Mouse (Mus musculus): ENCODE results near the gene Acads. TPM values are rescaled to one million over a fixed set of nuclear protein-coding genes. Genes with fewer than 3 reads are reported as not detected.

Gene Acads
- polyA plus RNA-seq, 1 experiment: 82.1 TPM

GRCm38 (mm10) chr5:115102231-115102630 lies 16.9 kb downstream of the Acads start:
- TF ChIP-seq REST (IDR thresholded peaks at IDR 0.05; ENCODE audit: insufficient read depth, insufficient read length) (no peak), TCF12 (IDR thresholded peaks at IDR 0.05; ENCODE audit: insufficient read depth, poor library complexity, severe bottlenecking) (no peak), POLR2AphosphoS2 (IDR thresholded peaks at IDR 0.05; ENCODE audit: insufficient read length, low read depth) (no peak), POLR2A (IDR thresholded peaks at IDR 0.05; ENCODE audit: insufficient read length, low read depth) (no peak), MYOG (IDR thresholded peaks at IDR 0.05; ENCODE audit: control insufficient read depth in 1 of 3, insufficient read depth in 1 of 3, insufficient read length in 2 of 3, low read depth in 2 of 3) (no peak), SRF (IDR thresholded peaks at IDR 0.05; ENCODE audit: control insufficient read depth, insufficient read length, low read depth) (no peak), MYOD1 (IDR thresholded peaks at IDR 0.05; ENCODE audit: control insufficient read depth in 1 of 3, insufficient read length in 2 of 3, low read depth in 2 of 3) (no peak), E2F4 (IDR thresholded peaks at IDR 0.05; ENCODE audit: insufficient read depth) (no peak), USF1 (IDR thresholded peaks at IDR 0.05; ENCODE audit: low read depth) (no peak), MAX (IDR thresholded peaks at IDR 0.05; ENCODE audit: low read depth) (no peak), CEBPB (IDR thresholded peaks at IDR 0.05; ENCODE audit: insufficient read depth, poor library complexity, severe bottlenecking) (no peak)
- H3K36me3 ChIP-seq (ENCODE audit: control insufficient read depth, insufficient read depth): no peaks in the 10 kb centered on the region

GRCm38 (mm10) chr5:115100473-115100872 lies 18.7 kb downstream of the Acads start:
- no peaks in the 10 kb centered on the region for H3K27me3 ChIP-seq (ENCODE audit: control insufficient read depth, insufficient read depth, insufficient read length)
- peak in 2 of 3 experiments; percentile 34 to 56 for TF ChIP-seq MYOG (IDR thresholded peaks at IDR 0.05; ENCODE audit: control insufficient read depth in 1 of 3, insufficient read depth in 1 of 3, insufficient read length in 2 of 3, low read depth in 2 of 3)
- TF ChIP-seq MAX (IDR thresholded peaks at IDR 0.05; ENCODE audit: low read depth): no peak
- TF ChIP-seq CEBPB (IDR thresholded peaks at IDR 0.05; ENCODE audit: insufficient read depth, poor library complexity, severe bottlenecking): no peak
- peak; percentile 48 to 92 (median 61) for TF ChIP-seq MYOD1 (IDR thresholded peaks at IDR 0.05; ENCODE audit: control insufficient read depth in 1 of 3, insufficient read length in 2 of 3, low read depth in 2 of 3)
- no peak for TF ChIP-seq TCF3 (IDR thresholded peaks at IDR 0.05; ENCODE audit: insufficient read length, low read depth)
- no peak for TF ChIP-seq USF1 (IDR thresholded peaks at IDR 0.05; ENCODE audit: low read depth)
- TF ChIP-seq POLR2A (IDR thresholded peaks at IDR 0.05; ENCODE audit: insufficient read length, low read depth): no peak
- TF ChIP-seq TCF12 (IDR thresholded peaks at IDR 0.05; ENCODE audit: insufficient read depth, poor library complexity, severe bottlenecking): peak; percentile 34
- TF ChIP-seq SRF (IDR thresholded peaks at IDR 0.05; ENCODE audit: control insufficient read depth, insufficient read length, low read depth): no peak
- TF ChIP-seq REST (IDR thresholded peaks at IDR 0.05; ENCODE audit: insufficient read depth, insufficient read length): no peak
- no peak for TF ChIP-seq E2F4 (IDR thresholded peaks at IDR 0.05; ENCODE audit: insufficient read depth)
- peak; percentile 63 for TF ChIP-seq POLR2AphosphoS2 (IDR thresholded peaks at IDR 0.05; ENCODE audit: insufficient read length, low read depth)
- H3K36me3 ChIP-seq (ENCODE audit: control insufficient read depth, insufficient read depth): peaks cover under 1% of the 10 kb centered on the region
- no peak overlapping the region for H3K4me3 ChIP-seq
- no peaks in the 10 kb centered on the region for H3K79me2 ChIP-seq (ENCODE audit: control insufficient read depth, insufficient read depth)
- no peak overlapping the region for H3K4me2 ChIP-seq (ENCODE audit: low read depth)
- H3ac ChIP-seq (ENCODE audit: control insufficient read depth, insufficient read length): no peak overlapping the region

More at GRCm38 (mm10) chr5:115102231-115102630, 16.9 kb downstream of the Acads start:
- no peaks in the 10 kb centered on the region for H3K27me3 ChIP-seq (ENCODE audit: control insufficient read depth, insufficient read depth, insufficient read length)
- no peaks in the 10 kb centered on the region for H3K79me2 ChIP-seq (ENCODE audit: control insufficient read depth, insufficient read depth)
- no peak overlapping the region for H3K4me3 ChIP-seq
- H3ac ChIP-seq (ENCODE audit: control insufficient read depth, insufficient read length): no peak overlapping the region
- H3K4me2 ChIP-seq (ENCODE audit: low read depth): no peak overlapping the region

- Histone ChIP-seq H3K36me3 (ENCODE audit: control insufficient read depth, insufficient read depth) (peaks cover 6% of the 10 kb centered on the region), H3ac (ENCODE audit: control insufficient read depth, insufficient read length) (no peak overlapping the region)
- TF ChIP-seq USF1 (IDR thresholded peaks at IDR 0.05; ENCODE audit: low read depth): no peak
- no peak for TF ChIP-seq SRF (IDR thresholded peaks at IDR 0.05; ENCODE audit: control insufficient read depth, insufficient read length, low read depth)
- TF ChIP-seq MYOG (IDR thresholded peaks at IDR 0.05; ENCODE audit: control insufficient read depth in 1 of 3, insufficient read depth in 1 of 3, insufficient read length in 2 of 3, low read depth in 2 of 3): no peak
- TF ChIP-seq MAX (IDR thresholded peaks at IDR 0.05; ENCODE audit: low read depth): no peak
- TF ChIP-seq MYOD1 (IDR thresholded peaks at IDR 0.05; ENCODE audit: control insufficient read depth in 1 of 3, insufficient read length in 2 of 3, low read depth in 2 of 3): peak in 2 of 3 experiments; percentile 11 to 14
- TF ChIP-seq POLR2A (IDR thresholded peaks at IDR 0.05; ENCODE audit: insufficient read length, low read depth): no peak
- TF ChIP-seq REST (IDR thresholded peaks at IDR 0.05; ENCODE audit: insufficient read depth, insufficient read length): no peak
- TF ChIP-seq TCF12 (IDR thresholded peaks at IDR 0.05; ENCODE audit: insufficient read depth, poor library complexity, severe bottlenecking): no peak
- TF ChIP-seq CEBPB (IDR thresholded peaks at IDR 0.05; ENCODE audit: insufficient read depth, poor library complexity, severe bottlenecking): no peak
- no peak for TF ChIP-seq TCF3 (IDR thresholded peaks at IDR 0.05; ENCODE audit: insufficient read length, low read depth)
- TF ChIP-seq E2F4 (IDR thresholded peaks at IDR 0.05; ENCODE audit: insufficient read depth): no peak
- TF ChIP-seq POLR2AphosphoS2 (IDR thresholded peaks at IDR 0.05; ENCODE audit: insufficient read length, low read depth): peak; percentile 54
These were observed 19.2 kb downstream of the Acads start for GRCm38 (mm10) chr5:115099991-115100390.

GRCm38 (mm10) chr5:115099530-115099929 lies 19.6 kb downstream of the Acads start:
- H3K36me3 ChIP-seq (ENCODE audit: control insufficient read depth, insufficient read depth): peaks cover 6% of the 10 kb centered on the region
- no peak overlapping the region for H3ac ChIP-seq (ENCODE audit: control insufficient read depth, insufficient read length)
- H3K4me2 ChIP-seq (ENCODE audit: low read depth): no peak overlapping the region
- H3K4me3 ChIP-seq: no peak overlapping the region
- no peaks in the 10 kb centered on the region for H3K27me3 ChIP-seq (ENCODE audit: control insufficient read depth, insufficient read depth, insufficient read length)
- H3K79me2 ChIP-seq (ENCODE audit: control insufficient read depth, insufficient read depth): no peaks in the 10 kb centered on the region
- TF ChIP-seq REST (IDR thresholded peaks at IDR 0.05; ENCODE audit: insufficient read depth, insufficient read length) (no peak), TCF3 (IDR thresholded peaks at IDR 0.05; ENCODE audit: insufficient read length, low read depth) (no peak), MAX (IDR thresholded peaks at IDR 0.05; ENCODE audit: low read depth) (no peak), CEBPB (IDR thresholded peaks at IDR 0.05; ENCODE audit: insufficient read depth, poor library complexity, severe bottlenecking) (no peak), POLR2AphosphoS2 (IDR thresholded peaks at IDR 0.05; ENCODE audit: insufficient read length, low read depth) (no peak), TCF12 (IDR thresholded peaks at IDR 0.05; ENCODE audit: insufficient read depth, poor library complexity, severe bottlenecking) (no peak), MYOG (IDR thresholded peaks at IDR 0.05; ENCODE audit: control insufficient read depth in 1 of 3, insufficient read depth in 1 of 3, insufficient read length in 2 of 3, low read depth in 2 of 3) (no peak), SRF (IDR thresholded peaks at IDR 0.05; ENCODE audit: control insufficient read depth, insufficient read length, low read depth) (no peak), POLR2A (IDR thresholded peaks at IDR 0.05; ENCODE audit: insufficient read length, low read depth) (no peak), USF1 (IDR thresholded peaks at IDR 0.05; ENCODE audit: low read depth) (no peak), MYOD1 (IDR thresholded peaks at IDR 0.05; ENCODE audit: control insufficient read depth in 1 of 3, insufficient read length in 2 of 3, low read depth in 2 of 3) (no peak), E2F4 (IDR thresholded peaks at IDR 0.05; ENCODE audit: insufficient read depth) (no peak)

More at GRCm38 (mm10) chr5:115099991-115100390, 19.2 kb downstream of the Acads start:
- no peaks in the 10 kb centered on the region for H3K79me2 ChIP-seq (ENCODE audit: control insufficient read depth, insufficient read depth)
- H3K27me3 ChIP-seq (ENCODE audit: control insufficient read depth, insufficient read depth, insufficient read length): no peaks in the 10 kb centered on the region
- H3K4me3 ChIP-seq: no peak overlapping the region
- H3K4me2 ChIP-seq (ENCODE audit: low read depth): no peak overlapping the region
